Mouse (Mus musculus) midbrain, embryonic 11.5 days (tissue): ENCODE results near the gene Zcchc2. TPM values are rescaled to one million over a fixed set of nuclear protein-coding genes. Genes with fewer than 3 reads are reported as not detected.

Source experiments
- ATAC-seq: fragments of 200-750 bp; cut with Nextera tagmentation; 2 replicates; pipeline ENCODE4 v1.8.0; 2017; ENCODE audit warnings: moderate TSS enrichment, moderate library complexity; ENCODE audit not compliant: low FRiP score
- DNase-seq: peaks from one replicate; pipeline ENCODE4 v3.0.0; 2015; ENCODE audit warnings: low spot score; ENCODE audit errors: missing footprints
- H3K27ac ChIP-seq: fragments of 300-500 bp; sonication (generic); 2 replicates; pipeline ENCODE4 v1.5.1; 2014; ENCODE audit warnings: low read depth, low read length
- H3K27me3 ChIP-seq: fragments of 300-500 bp; sonication (generic); 2 replicates; pipeline ENCODE4 v1.6.1; 2014; ENCODE audit warnings: mild to moderate bottlenecking, low read length, moderate library complexity, mixed read lengths; ENCODE audit not compliant: control insufficient read depth, insufficient read depth
- H3K36me3 ChIP-seq: fragments of 300-500 bp; sonication (generic); 2 replicates; pipeline ENCODE4 v1.6.1; 2014; ENCODE audit warnings: mild to moderate bottlenecking, low read length, moderate library complexity, mixed read lengths; ENCODE audit not compliant: control insufficient read depth, insufficient read depth
- H3K4me1 ChIP-seq: fragments of 300-500 bp; sonication (generic); 2 replicates; pipeline ENCODE4 v1.6.1; 2014; ENCODE audit warnings: low read length; ENCODE audit not compliant: control insufficient read depth, insufficient read depth
- H3K4me2 ChIP-seq: fragments of 300-500 bp; sonication (generic); 2 replicates; pipeline ENCODE4 v1.6.1; 2014; ENCODE audit warnings: mild to moderate bottlenecking, moderate library complexity
- H3K4me3 ChIP-seq: fragments of 300-500 bp; sonication (generic); 2 replicates; pipeline ENCODE4 v1.5.1; 2014; ENCODE audit warnings: low read depth, low read length
- H3K9ac ChIP-seq: fragments of 300-500 bp; sonication (generic); 2 replicates; pipeline ENCODE4 v1.6.1; 2014; ENCODE audit warnings: low read length
- H3K9me3 ChIP-seq: fragments of 300-500 bp; sonication (generic); 2 replicates; pipeline ENCODE4 v1.6.1; 2016; ENCODE audit warnings: low read length; ENCODE audit not compliant: control insufficient read depth
- WGBS: fragments of 180-500 bp; shearing (Covaris S2); extraction: QIAGEN DNeasy Blood & Tissue Kit; methylation state at CpG from one replicate; pipeline ENCODE4 v1.1.7; 2014; 5-methylcytosine and 5-hydroxymethylcytosine counted together
- polyA plus RNA-seq: library from polyadenylated mRNA; unstranded; fragments of >200 nt; fragmentation: Nextera tagmentation; extraction: Ambion mirVana; gene quantifications from 2 replicates; pipeline ENCODE4 v1.2.1, GENCODE M21; 2014

Gene Zcchc2
- polyA plus RNA-seq, 1 experiment from 2014 or later: 1.7 TPM

GRCm38 (mm10) chr1:106039326-106039725 is 49.1 kb downstream of the Zcchc2 start:
- Histone ChIP-seq H3K27me3 (no peaks in the 10 kb centered on the region), H3K4me2 (no peak overlapping the region), H3K9me3 (no peaks in the 10 kb centered on the region), H3K9ac (no peak overlapping the region), H3K4me3 (no peak overlapping the region), H3K4me1 (no peaks in the 10 kb centered on the region), H3K36me3 (no peaks in the 10 kb centered on the region), H3K27ac (no peak overlapping the region)
- no peak for DNase-seq
- 82% methylated on average over 6 of the region's 6 CpGs for WGBS
- ATAC-seq: no peak

GRCm38 (mm10) chr1:106040271-106040670 is 50.1 kb downstream of the Zcchc2 start:
- ATAC-seq (no peak), DNase-seq (no peak)
- no peak overlapping the region for H3K27ac ChIP-seq
- no peaks in the 10 kb centered on the region for H3K4me1 ChIP-seq
- H3K9ac ChIP-seq: no peak overlapping the region
- H3K4me2 ChIP-seq: no peak overlapping the region
- 92% methylated on average over 4 of the region's 4 CpGs for WGBS
- H3K4me3 ChIP-seq: no peak overlapping the region
- no peaks in the 10 kb centered on the region for H3K27me3 ChIP-seq
- no peaks in the 10 kb centered on the region for H3K36me3 ChIP-seq
- H3K9me3 ChIP-seq: no peaks in the 10 kb centered on the region

- Histone ChIP-seq H3K4me2 (no peak overlapping the region), H3K9ac (no peak overlapping the region), H3K27ac (no peak overlapping the region), H3K27me3 (no peaks in the 10 kb centered on the region), H3K36me3 (no peaks in the 10 kb centered on the region), H3K9me3 (no peaks in the 10 kb centered on the region), H3K4me1 (no peaks in the 10 kb centered on the region), H3K4me3 (no peak overlapping the region)
- DNase-seq (peak; percentile 72), ATAC-seq (no peak)
- WGBS: 92% methylated on average over 9 of the region's 9 CpGs
Measured at GRCm38 (mm10) chr1:106042221-106042620, 52.0 kb downstream of the Zcchc2 start.

- Histone ChIP-seq H3K4me2 (no peak overlapping the region), H3K4me1 (no peaks in the 10 kb centered on the region), H3K9me3 (no peaks in the 10 kb centered on the region), H3K9ac (no peak overlapping the region), H3K36me3 (no peaks in the 10 kb centered on the region), H3K27ac (no peak overlapping the region), H3K27me3 (no peaks in the 10 kb centered on the region), H3K4me3 (no peak overlapping the region)
- no peak for ATAC-seq
- peak; percentile 79 for DNase-seq
- 88% methylated on average over 4 of the region's 4 CpGs for WGBS
Measured at GRCm38 (mm10) chr1:106043053-106043820, 53.0 kb downstream of the Zcchc2 start.

- Histone ChIP-seq H3K27me3 (no peaks in the 10 kb centered on the region), H3K4me2 (no peak overlapping the region), H3K27ac (no peak overlapping the region), H3K9ac (no peak overlapping the region), H3K4me3 (no peak overlapping the region), H3K4me1 (no peaks in the 10 kb centered on the region), H3K9me3 (no peaks in the 10 kb centered on the region), H3K36me3 (no peaks in the 10 kb centered on the region)
- WGBS: 90% methylated on average over 6 of the region's 6 CpGs
- no peak for ATAC-seq
- peak; percentile 64 for DNase-seq
Measured at GRCm38 (mm10) chr1:106049036-106049435, 58.8 kb downstream of the Zcchc2 start.

GRCm38 (mm10) chr1:106054978-106055377 is 64.8 kb downstream of the Zcchc2 start:
- no peak for DNase-seq
- no peak overlapping the region for H3K27ac ChIP-seq
- H3K36me3 ChIP-seq: no peaks in the 10 kb centered on the region
- H3K4me3 ChIP-seq: no peak overlapping the region
- WGBS: 76% methylated on average over 6 of the region's 6 CpGs
- H3K4me1 ChIP-seq: no peaks in the 10 kb centered on the region
- no peaks in the 10 kb centered on the region for H3K27me3 ChIP-seq
- no peak overlapping the region for H3K4me2 ChIP-seq
- H3K9me3 ChIP-seq: no peaks in the 10 kb centered on the region
- H3K9ac ChIP-seq: no peak overlapping the region
- ATAC-seq: no peak

- Histone ChIP-seq H3K27me3 (no peaks in the 10 kb centered on the region), H3K36me3 (no peaks in the 10 kb centered on the region), H3K27ac (no peak overlapping the region), H3K4me3 (no peak overlapping the region), H3K9me3 (no peaks in the 10 kb centered on the region), H3K4me2 (no peak overlapping the region), H3K4me1 (no peaks in the 10 kb centered on the region), H3K9ac (no peak overlapping the region)
- WGBS: 70% methylated on average over 5 of the region's 5 CpGs
- ATAC-seq: no peak
- no peak for DNase-seq
Measured at GRCm38 (mm10) chr1:106058355-106058754, 68.1 kb downstream of the Zcchc2 start.

- no peak for ATAC-seq
- Histone ChIP-seq H3K4me3 (no peak overlapping the region), H3K27ac (no peak overlapping the region), H3K9me3 (no peaks in the 10 kb centered on the region), H3K4me1 (no peaks in the 10 kb centered on the region), H3K36me3 (no peaks in the 10 kb centered on the region), H3K4me2 (no peak overlapping the region), H3K9ac (no peak overlapping the region), H3K27me3 (no peaks in the 10 kb centered on the region)
- DNase-seq: no peak
- 87% methylated on average over 4 of the region's 4 CpGs for WGBS
Measured at GRCm38 (mm10) chr1:106059516-106060277, 69.5 kb downstream of the Zcchc2 start.
